Mouse (Mus musculus) liver, embryonic 11.5 days (tissue): Measurements from ENCODE around the gene Acss3. TPM values are rescaled to one million over a fixed set of nuclear protein-coding genes. Genes with fewer than 3 reads are reported as not detected.

Experiments used
- ATAC-seq: fragments of 200-750 bp; cut with Nextera tagmentation; replicated peaks from 2 replicates; pipeline ENCODE4 v1.8.0; 2017; ENCODE audit warnings: moderate number of reproducible peaks, mild to moderate bottlenecking, moderate TSS enrichment, moderate library complexity; ENCODE audit not compliant: low FRiP score
- DNase-seq: peaks from one replicate; pipeline ENCODE4 v3.0.0-alpha.2; 2017; ENCODE audit warnings: low spot score
- H3K27ac ChIP-seq: fragments of 300-500 bp; sonication (generic); 2 replicates; pipeline ENCODE4 v1.5.1; 2014; ENCODE audit warnings: mild to moderate bottlenecking, low read depth, low read length, control low read depth
- H3K27me3 ChIP-seq: fragments of 300-500 bp; sonication (generic); replicated peaks from 2 replicates; pipeline ENCODE4 v1.6.1; 2014; ENCODE audit warnings: low read length, mixed read lengths; ENCODE audit not compliant: control insufficient read depth, insufficient read depth
- H3K36me3 ChIP-seq: fragments of 300-500 bp; sonication (generic); 2 replicates; pipeline ENCODE4 v1.6.1; 2014; ENCODE audit warnings: mild to moderate bottlenecking, low read length, moderate library complexity, mixed read lengths; ENCODE audit not compliant: control insufficient read depth, insufficient read depth
- H3K4me1 ChIP-seq: fragments of 300-500 bp; sonication (generic); replicated peaks from 2 replicates; pipeline ENCODE4 v1.6.1; 2014; ENCODE audit warnings: low read length, mixed read lengths; ENCODE audit not compliant: control insufficient read depth, insufficient read depth
- H3K4me2 ChIP-seq: fragments of 300-500 bp; sonication (generic); 2 replicates; pipeline ENCODE4 v1.6.1; 2014; ENCODE audit warnings: mild to moderate bottlenecking, control low read depth, moderate library complexity
- H3K4me3 ChIP-seq: fragments of 300-500 bp; sonication (generic); 2 replicates; pipeline ENCODE4 v1.5.1; 2014; ENCODE audit warnings: low read depth, low read length, control low read depth
- H3K9ac ChIP-seq: fragments of 300-500 bp; sonication (generic); 2 replicates; pipeline ENCODE4 v1.6.1; 2014; ENCODE audit warnings: low read depth, low read length, control low read depth
- H3K9me3 ChIP-seq: fragments of 300-500 bp; sonication (generic); 2 replicates; pipeline ENCODE4 v1.6.1; 2016; ENCODE audit warnings: low read length, inconsistent platforms, mixed read lengths; ENCODE audit not compliant: control insufficient read depth
- WGBS: fragments of 180-500 bp; shearing (Covaris S2); extraction: QIAGEN DNeasy Blood & Tissue Kit; methylation state at CpG from one replicate; pipeline ENCODE4 v1.1.7; 2014; 5-methylcytosine and 5-hydroxymethylcytosine counted together
- polyA plus RNA-seq: library from polyadenylated mRNA; unstranded; fragments of >200 nt; fragmentation: Nextera tagmentation; extraction: Ambion mirVana; gene quantifications from 2 replicates; pipeline ENCODE4 v1.2.1, GENCODE M21; 2014

Acss3 gene
- polyA plus RNA-seq, 1 experiment from 2014 or later, result 0.92 TPM

DNA sequence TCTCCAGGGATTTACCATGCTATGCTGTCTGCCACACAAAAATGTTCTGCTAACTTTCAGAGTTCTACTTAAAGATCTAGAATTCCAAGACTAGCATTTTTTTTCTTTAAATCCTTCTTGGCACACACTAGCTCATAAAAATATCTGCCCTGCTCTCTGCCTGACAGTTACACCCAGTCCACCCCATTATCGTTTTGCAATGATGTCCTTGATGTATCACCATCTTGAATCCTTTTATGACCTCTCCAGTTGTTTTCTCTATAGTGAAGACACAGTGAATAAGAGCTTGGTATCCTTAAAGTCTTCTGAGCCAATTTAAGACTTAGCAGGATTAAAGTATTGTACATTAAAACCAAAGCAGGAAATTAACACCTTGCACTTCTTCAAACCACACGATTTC, 4.3 kb downstream of the Acss3 start:
- ATAC-seq (no peak), DNase-seq (no peak)
- Histone ChIP-seq H3K4me2 (no peak overlapping the region), H3K27me3 (no peaks in the 10 kb centered on the region), H3K9me3 (no peaks in the 10 kb centered on the region), H3K4me3 (no peak overlapping the region), H3K36me3 (no peaks in the 10 kb centered on the region), H3K27ac (no peak overlapping the region), H3K4me1 (no peaks in the 10 kb centered on the region), H3K9ac (no peak overlapping the region)
- 82% methylated on average over 2 of the region's 2 CpGs for WGBS

GRCm38 (mm10) chr10:107116709-107117267, 6.7 kb downstream of the Acss3 start:
- H3K4me2 ChIP-seq, result no peak overlapping the region
- WGBS, result 69% methylated on average over 4 of the region's 4 CpGs

DNA sequence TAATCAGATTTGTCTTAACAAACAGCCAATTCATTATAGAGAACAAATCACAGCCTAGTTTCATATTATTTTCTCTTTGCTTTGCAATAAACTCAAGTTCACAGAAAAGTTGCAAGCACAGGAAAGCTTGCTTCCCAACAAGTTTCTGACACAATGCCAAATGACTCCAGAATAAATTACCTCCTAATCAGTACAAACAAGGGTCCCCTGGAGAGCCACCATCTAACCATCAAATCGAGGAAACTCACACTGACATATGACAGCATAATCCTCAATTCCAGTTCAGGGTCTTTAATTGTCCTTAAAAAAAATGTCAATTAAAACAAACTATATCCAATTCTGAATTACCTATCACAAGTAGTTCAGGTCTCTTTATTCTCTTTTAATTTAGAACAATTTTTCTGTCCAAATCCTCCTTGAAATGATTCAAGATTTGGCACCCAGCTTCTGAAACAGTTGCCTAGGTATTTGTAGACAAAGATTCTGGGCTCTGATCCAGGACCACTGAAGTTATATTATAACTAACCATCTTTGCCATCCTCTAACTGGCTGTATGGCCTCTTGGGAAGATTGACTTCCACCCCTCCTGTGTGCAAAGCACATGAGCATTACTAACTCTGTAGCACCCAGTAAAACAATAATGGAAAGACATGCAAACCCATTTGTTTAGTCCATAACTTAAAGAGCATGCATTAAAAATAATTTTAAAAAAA, 7.4 kb downstream of the Acss3 start:
- Histone ChIP-seq H3K9me3 (no peaks in the 10 kb centered on the region), H3K4me3 (no peak overlapping the region), H3K27ac (no peak overlapping the region), H3K27me3 (no peaks in the 10 kb centered on the region), H3K36me3 (no peaks in the 10 kb centered on the region), H3K9ac (no peak overlapping the region), H3K4me2 (no peak overlapping the region), H3K4me1 (no peaks in the 10 kb centered on the region)
- no peak for DNase-seq
- ATAC-seq, result no peak
- WGBS, result 35% methylated on average over 1 of the region's 1 CpGs

More at GRCm38 (mm10) chr10:107116709-107117267, 6.7 kb downstream of the Acss3 start:
- H3K9ac ChIP-seq, result no peak overlapping the region
- H3K27me3 ChIP-seq, result no peaks in the 10 kb centered on the region
- no peaks in the 10 kb centered on the region for H3K4me1 ChIP-seq
- no peaks in the 10 kb centered on the region for H3K9me3 ChIP-seq
- no peak overlapping the region for H3K4me3 ChIP-seq
- no peak overlapping the region for H3K27ac ChIP-seq
- no peaks in the 10 kb centered on the region for H3K36me3 ChIP-seq
- no peak for ATAC-seq
- DNase-seq, result no peak

DNA sequence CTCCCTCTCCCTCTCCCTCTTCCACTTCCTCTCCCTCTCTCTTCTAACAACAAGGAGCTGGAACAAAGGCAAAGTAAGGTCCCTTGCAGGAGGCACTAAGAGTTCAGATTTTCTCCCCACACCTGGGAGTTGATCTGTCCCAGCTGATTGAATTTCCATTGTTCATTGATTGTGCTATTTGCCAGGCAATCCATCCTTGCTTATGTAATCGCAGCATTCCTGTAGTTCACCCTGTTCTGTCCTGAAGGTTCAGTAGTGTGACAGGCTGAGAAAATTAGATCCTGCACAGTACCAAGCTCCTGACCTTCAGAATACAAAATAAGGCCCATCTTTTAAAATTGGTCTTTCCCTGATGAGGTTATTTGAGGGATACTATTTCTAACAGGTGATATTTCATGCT, 8.3 kb downstream of the Acss3 start:
- WGBS, result 55% methylated on average over 1 of the region's 1 CpGs
- no peaks in the 10 kb centered on the region for H3K4me1 ChIP-seq
- ATAC-seq (no peak), DNase-seq (no peak)
- no peaks in the 10 kb centered on the region for H3K27me3 ChIP-seq
- H3K4me2 ChIP-seq, result no peak overlapping the region
- no peak overlapping the region for H3K9ac ChIP-seq
- H3K36me3 ChIP-seq, result no peaks in the 10 kb centered on the region
- no peak overlapping the region for H3K27ac ChIP-seq
- no peaks in the 10 kb centered on the region for H3K9me3 ChIP-seq
- no peak overlapping the region for H3K4me3 ChIP-seq

- Histone ChIP-seq H3K36me3 (no peaks in the 10 kb centered on the region), H3K9me3 (no peaks in the 10 kb centered on the region), H3K4me2 (no peak overlapping the region), H3K4me3 (no peak overlapping the region), H3K27ac (no peak overlapping the region), H3K4me1 (no peaks in the 10 kb centered on the region), H3K9ac (no peak overlapping the region), H3K27me3 (no peaks in the 10 kb centered on the region)
- ATAC-seq (no peak), DNase-seq (no peak)
- 75% methylated on average over 3 of the region's 3 CpGs for WGBS
Measured at GRCm38 (mm10) chr10:107094452-107094851, 29.0 kb downstream of the Acss3 start.

- H3K27me3 ChIP-seq, result no peaks in the 10 kb centered on the region
- H3K9ac ChIP-seq, result no peak overlapping the region
- H3K4me1 ChIP-seq, result no peaks in the 10 kb centered on the region
- no peak overlapping the region for H3K4me2 ChIP-seq
- H3K4me3 ChIP-seq, result no peak overlapping the region
- 66% methylated on average over 4 of the region's 4 CpGs for WGBS
- DNase-seq (no peak), ATAC-seq (no peak)
- H3K9me3 ChIP-seq, result no peaks in the 10 kb centered on the region
- no peaks in the 10 kb centered on the region for H3K36me3 ChIP-seq
- H3K27ac ChIP-seq, result no peak overlapping the region
Measured at GRCm38 (mm10) chr10:107053846-107054624, 69.4 kb downstream of the Acss3 start.

GRCm38 (mm10) chr10:107050489-107050888, 73.0 kb downstream of the Acss3 start:
- ATAC-seq (no peak), DNase-seq (no peak)
- Histone ChIP-seq H3K27ac (no peak overlapping the region), H3K27me3 (no peaks in the 10 kb centered on the region), H3K4me3 (no peak overlapping the region), H3K4me1 (no peaks in the 10 kb centered on the region), H3K9me3 (no peaks in the 10 kb centered on the region), H3K9ac (no peak overlapping the region), H3K4me2 (no peak overlapping the region), H3K36me3 (no peaks in the 10 kb centered on the region)
- WGBS, result 70% methylated on average over 2 of the region's 2 CpGs

DNA sequence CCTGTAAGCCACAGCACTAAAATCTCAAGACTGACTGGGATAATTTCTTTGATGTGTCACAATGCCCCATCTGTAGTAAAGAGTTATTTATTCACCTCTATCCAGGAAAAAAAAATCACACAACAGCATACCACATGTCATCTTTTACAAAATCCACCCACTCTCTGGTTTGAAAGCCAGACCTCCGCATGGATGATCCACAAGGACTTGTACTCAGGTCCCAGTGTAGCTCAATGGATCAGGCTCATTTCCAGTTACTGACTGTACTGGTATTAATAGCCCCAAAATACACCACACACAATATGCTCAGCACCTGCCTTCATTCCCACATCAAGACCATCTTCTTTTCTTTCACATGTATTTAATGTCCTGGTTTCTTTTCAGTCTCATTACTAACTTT, 80.8 kb downstream of the Acss3 start:
- 92% methylated on average over 1 of the region's 1 CpGs for WGBS
- H3K4me3 ChIP-seq, result no peak overlapping the region
- H3K9ac ChIP-seq, result no peak overlapping the region
- H3K27ac ChIP-seq, result no peak overlapping the region
- ATAC-seq, result no peak
- H3K4me1 ChIP-seq, result no peaks in the 10 kb centered on the region
- DNase-seq, result no peak
- no peaks in the 10 kb centered on the region for H3K36me3 ChIP-seq
- no peaks in the 10 kb centered on the region for H3K27me3 ChIP-seq
- no peak overlapping the region for H3K4me2 ChIP-seq
- no peaks in the 10 kb centered on the region for H3K9me3 ChIP-seq
